Mouse (Mus musculus): ENCODE results near the gene Triobp.
"Not testable (repeated sequence)": the region's sequence is repeated elsewhere in the genome, so short reads cannot be mapped to it uniquely, and the experiment has no call there.

The Triobp gene

GRCm38 (mm10) chr15:79001559-79001958, 54.0 kb downstream of the Triobp start:
- DNase-seq (ENCODE audit: low read depth, low spot score), result no peak

DNA sequence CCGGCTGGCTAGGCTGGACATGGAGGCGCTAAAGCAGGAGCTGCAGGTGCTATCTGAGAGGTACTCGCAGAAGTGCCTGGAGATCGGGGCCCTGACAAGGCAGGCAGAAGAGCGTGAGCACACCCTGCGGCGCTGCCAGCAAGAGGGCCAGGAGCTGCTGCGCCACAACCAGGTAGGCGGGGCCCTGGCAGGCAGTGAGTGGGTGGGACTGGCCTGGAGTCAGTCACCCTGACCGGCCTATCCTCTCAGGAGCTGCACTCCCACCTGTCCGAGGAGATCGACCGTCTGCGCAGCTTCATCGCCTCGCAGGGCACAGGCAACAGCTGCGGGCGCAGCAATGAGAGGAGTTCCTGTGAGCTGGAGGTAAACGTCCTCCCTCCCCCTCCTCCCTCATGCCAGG, 54.5 kb downstream of the Triobp start:
- DNase-seq (ENCODE audit: low read depth, low spot score), result no peak

DNA sequence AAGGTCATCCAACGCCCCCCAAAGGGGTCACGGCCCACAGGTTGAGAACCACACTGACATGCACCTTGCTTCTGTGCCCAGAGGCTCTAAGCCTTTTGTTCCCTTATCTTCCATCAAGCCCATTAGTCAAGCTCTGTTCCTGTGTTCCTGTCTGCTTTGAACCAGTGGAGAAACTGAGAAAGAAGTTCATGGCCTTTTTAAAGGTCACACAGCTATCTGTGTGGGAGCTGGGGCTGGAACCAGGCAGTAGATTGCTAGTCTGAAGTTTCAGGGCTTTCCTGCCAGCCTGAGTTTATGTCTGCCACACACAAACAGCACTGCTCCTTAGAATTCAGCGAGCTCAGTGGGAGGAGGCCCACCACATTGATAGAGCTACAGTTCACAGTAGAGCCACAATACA, 55.6 kb downstream of the Triobp start:
- no peak for DNase-seq (ENCODE audit: low read depth, low spot score)

- no peak for DNase-seq (ENCODE audit: low read depth, low spot score)
These were observed 58.1 kb downstream of the Triobp start for GRCm38 (mm10) chr15:79005581-79005980.

DNA sequence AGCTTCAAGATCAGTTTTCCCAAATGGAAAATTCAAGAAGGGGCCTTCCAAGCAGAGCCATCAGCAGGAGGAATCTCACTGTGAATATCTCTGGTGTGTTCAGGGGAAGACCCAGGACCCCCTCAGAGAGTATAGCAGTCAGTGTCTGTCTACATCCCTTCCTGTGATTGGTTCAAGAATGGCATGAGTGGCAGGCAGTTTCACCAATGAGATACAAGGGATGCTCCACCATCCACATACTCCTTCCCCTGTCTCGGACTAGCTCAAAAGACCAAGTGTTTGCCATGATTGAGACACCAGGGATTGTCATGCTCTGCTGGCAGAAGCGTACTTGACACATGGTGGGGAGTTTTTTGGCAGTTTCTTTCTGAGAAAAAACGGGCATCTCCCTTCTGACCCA, 59.1 kb downstream of the Triobp start:
- no peak for DNase-seq (ENCODE audit: low read depth, low spot score)

- DNase-seq (ENCODE audit: low read depth, low spot score), result no peak
These were observed 59.5 kb downstream of the Triobp start for GRCm38 (mm10) chr15:79007059-79007458.

- not testable (repeated sequence) for DNase-seq (ENCODE audit: low read depth, low spot score)
These were observed 60.3 kb downstream of the Triobp start for GRCm38 (mm10) chr15:79007836-79008235.

- no peak for DNase-seq (ENCODE audit: low read depth, low spot score)
These were observed 62.2 kb downstream of the Triobp start for GRCm38 (mm10) chr15:79009734-79010133.

- DNase-seq (ENCODE audit: low read depth, low spot score), result no peak
These were observed 64.0 kb downstream of the Triobp start for GRCm38 (mm10) chr15:79011550-79011949.

DNA sequence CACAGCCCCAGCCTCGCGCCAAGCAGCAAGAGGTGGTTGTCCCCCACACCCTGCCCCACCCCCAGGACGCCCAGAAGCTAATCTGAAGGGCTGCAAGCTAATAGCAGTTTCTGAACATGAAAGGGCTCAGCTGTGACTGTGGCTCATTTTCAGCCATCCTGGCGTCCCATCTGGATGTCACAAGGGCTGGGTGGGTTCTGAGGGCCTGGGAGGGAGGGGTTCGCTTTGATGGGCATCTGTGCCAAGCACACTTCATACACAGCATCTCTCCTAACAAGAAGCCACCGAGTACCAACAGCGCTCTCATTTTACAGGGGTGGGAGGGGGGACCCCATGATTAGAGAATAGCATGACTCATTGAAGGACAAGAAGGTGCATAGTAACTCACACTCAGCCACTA, 65.9 kb downstream of the Triobp start:
- no peak for DNase-seq (ENCODE audit: low read depth, low spot score)

- no peak for DNase-seq (ENCODE audit: low read depth, low spot score)
These were observed 70.7 kb downstream of the Triobp start for GRCm38 (mm10) chr15:79018191-79018590.

DNA sequence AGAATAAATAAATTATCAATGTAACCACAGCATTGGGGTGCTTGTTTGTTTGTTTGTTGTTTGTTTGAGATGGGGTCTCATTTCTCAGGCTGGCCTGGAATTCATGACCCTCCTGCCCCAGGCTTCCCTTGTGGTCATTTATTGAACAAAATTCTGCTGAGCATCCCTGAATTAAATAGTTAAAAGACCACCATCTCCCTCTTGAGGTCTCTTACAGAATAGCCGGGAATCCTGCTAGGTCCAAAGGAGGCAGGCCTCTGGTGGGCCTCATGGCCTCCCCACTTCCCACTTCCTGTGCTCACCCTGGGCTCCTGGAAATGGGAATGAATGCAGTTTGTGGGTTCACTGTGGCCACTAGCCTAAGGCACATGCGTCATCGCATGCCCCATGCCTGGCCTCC, 71.4 kb downstream of the Triobp start:
- no peak for DNase-seq (ENCODE audit: low read depth, low spot score)

- DNase-seq (ENCODE audit: low read depth, low spot score), result no peak
These were observed 75.2 kb downstream of the Triobp start for GRCm38 (mm10) chr15:79022671-79023230.

DNA sequence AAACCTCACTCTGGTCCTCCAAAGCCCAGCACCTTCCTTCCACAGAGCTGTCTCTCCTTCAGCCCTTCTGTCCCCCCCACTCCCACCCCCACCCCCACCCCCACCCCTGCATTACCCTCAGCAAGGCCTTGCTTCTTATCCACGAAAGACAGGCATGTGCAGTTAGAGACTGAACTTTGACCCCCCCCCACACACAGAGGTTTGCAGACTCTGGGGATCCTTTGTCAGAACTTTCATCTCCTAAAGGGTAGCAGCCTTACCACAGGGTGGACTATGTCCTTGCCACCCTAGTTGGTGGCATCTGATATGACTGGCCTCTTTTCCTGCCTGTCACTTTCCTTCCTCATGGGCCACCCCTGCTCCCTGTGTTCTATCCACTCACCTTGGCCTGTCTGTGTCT, 75.8 kb downstream of the Triobp start:
- DNase-seq (ENCODE audit: low read depth, low spot score), result no peak

- no peak for DNase-seq (ENCODE audit: low read depth, low spot score)
These were observed 78.3 kb downstream of the Triobp start for GRCm38 (mm10) chr15:79025687-79026308.

GRCm38 (mm10) chr15:79026511-79027290, 79.2 kb downstream of the Triobp start:
- DNase-seq (ENCODE audit: low read depth, low spot score), result no peak

DNA sequence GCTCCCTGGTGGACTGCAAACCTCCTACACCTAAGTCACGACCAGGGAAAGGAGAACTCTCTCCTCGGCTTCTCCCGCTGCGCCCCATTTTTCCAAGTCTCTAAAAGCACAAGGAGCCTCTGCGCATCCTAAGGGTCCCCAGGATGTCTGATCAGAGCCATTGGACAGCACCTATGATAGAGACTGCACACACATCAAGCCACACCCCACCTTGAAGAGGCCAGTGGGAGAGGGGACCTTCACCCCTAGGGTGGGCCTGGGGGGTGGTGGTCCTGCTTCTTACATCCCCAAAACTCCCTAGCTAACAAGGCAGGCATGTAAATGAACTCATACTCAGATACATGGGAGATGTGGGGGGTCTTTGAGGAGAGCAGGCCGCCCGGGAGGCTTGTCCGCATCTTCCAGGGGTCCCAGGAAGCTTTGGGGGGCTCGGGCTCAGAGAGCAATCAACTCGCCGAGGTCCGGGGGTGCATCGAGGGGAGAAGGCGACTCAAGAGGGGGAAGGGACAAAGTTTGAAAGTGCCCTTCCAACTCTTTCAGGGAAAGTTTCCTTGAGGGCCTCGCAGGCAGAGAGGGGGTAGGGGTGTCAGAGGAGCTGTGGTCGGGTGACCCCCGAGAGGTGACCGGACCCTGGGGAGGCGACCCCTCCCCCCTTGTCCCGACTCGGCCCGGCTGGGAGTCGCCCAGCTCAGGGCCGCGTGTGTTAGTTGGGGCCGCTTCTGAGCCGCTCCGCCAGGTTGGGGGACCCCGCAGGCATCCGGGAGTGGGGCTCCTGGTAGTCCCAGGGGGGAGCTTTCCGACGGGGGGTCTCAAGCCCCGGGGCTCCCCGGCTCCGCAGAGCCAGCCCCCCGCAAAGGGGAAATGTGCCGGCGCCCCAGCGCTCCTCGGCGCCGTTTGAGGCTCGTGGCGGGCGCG, 80.0 kb downstream of the Triobp start:
- DNase-seq (ENCODE audit: low read depth, low spot score), result no peak

GRCm38 (mm10) chr15:79028237-79028738, 80.8 kb downstream of the Triobp start, which contains the start of gene H1f0:
Gene H1f0 (plus strand): TSS chr15:79028450.
- peak; percentile 58 for DNase-seq (ENCODE audit: low read depth, low spot score)

GRCm38 (mm10) chr15:79028823-79029484, 81.4 kb downstream of the Triobp start:
- DNase-seq (ENCODE audit: low read depth, low spot score), result no peak

DNA sequence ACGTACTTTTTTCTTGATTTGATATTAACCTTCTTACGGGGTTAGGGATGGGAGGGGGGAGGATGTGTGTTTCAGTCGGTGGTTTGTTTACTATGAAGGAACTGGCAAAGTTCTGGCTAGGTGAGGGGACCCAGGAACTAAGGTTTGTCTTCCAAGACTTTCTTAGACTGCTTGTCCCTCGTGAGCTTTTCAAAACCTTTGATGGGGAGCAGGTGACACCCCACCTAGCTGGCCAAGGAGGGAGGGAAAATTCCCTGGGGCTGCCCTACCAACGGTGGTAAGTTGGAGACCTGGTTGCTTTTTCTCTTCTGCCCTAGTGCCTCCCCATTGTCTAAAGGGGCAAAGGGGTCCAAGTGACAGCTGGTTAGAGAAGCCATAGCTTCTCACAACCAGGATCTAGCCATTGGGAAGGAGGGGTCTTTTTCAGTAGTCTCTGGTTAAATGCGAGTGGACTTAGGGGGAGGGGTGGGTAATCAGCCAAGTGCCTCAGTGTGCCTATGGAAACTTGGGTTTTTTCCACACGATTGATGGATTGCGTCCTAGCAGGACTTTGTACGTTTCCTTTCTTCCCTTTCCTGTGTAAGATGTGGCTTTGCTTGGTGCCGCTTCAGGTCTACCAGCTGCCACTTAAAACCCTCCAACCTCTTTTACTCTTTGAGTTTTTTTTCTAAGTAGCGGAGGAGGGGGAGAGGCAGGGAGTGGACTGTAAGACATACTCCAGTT, 82.2 kb downstream of the Triobp start:
- DNase-seq (ENCODE audit: low read depth, low spot score), result no peak

All from brain, embryonic 18.5 days (tissue).